Mouse (Mus musculus): Measurements from ENCODE around the gene Kctd7. TPM values are rescaled to one million over a fixed set of nuclear protein-coding genes. Genes with fewer than 3 reads are reported as not detected.
A peak's percentile ranks its signal among the peaks of the same experiment; 100 is the strongest.

Gene Kctd7
- 5.5 and 5.7 TPM in 2 replicates for polyA plus RNA-seq (2015; fragmentation: Nextera tagmentation; extraction: Ambion mirVana)

- ATAC-seq (ENCODE audit: insufficient read depth, low FRiP score), result peak; percentile 96
- H3K27ac ChIP-seq (ENCODE audit: low read length), result peak within 1 kb of the TSS; percentile 79
- H3K4me1 ChIP-seq (ENCODE audit: control insufficient read depth, insufficient read depth, low read length), result peaks cover 14% of the 10 kb centered on the region
- peak within 1 kb of the TSS; percentile 65 for H3K4me3 ChIP-seq (replicated peaks; ENCODE audit: low read length)
- H3K9ac ChIP-seq (ENCODE audit: low read length), result peak within 1 kb of the TSS; percentile 84
- no peaks in the 10 kb centered on the region for H3K27me3 ChIP-seq (ENCODE audit: control insufficient read depth, insufficient read depth, low read length)
- H3K36me3 ChIP-seq (ENCODE audit: control insufficient read depth, insufficient read depth, low read length), result no peaks in the 10 kb centered on the region
- WGBS, result under 1% methylated on average over 66 of the region's 66 CpGs
- H3K9me3 ChIP-seq (replicated peaks; ENCODE audit: control insufficient read depth, low read length), result no peaks in the 10 kb centered on the region
- peak within 1 kb of the TSS; percentile 91 for H3K4me2 ChIP-seq (ENCODE audit: low read depth, low read length)
These were observed at the start of gene Kctd7 for GRCm38 (mm10) chr5:130144334-130145312. Gene Kctd7 (plus strand): TSS chr5:130144861.

- H3K4me2 ChIP-seq (ENCODE audit: low read depth, low read length), result no peak overlapping the region
These were observed 47.9 kb upstream of the Kctd7 start for GRCm38 (mm10) chr5:130096754-130097153.

GRCm38 (mm10) chr5:130097837-130098236 is 46.8 kb upstream of the Kctd7 start:
- no peaks in the 10 kb centered on the region for H3K36me3 ChIP-seq (ENCODE audit: control insufficient read depth, insufficient read depth, low read length)
- H3K9ac ChIP-seq (ENCODE audit: low read length), result no peak overlapping the region
- no peaks in the 10 kb centered on the region for H3K27me3 ChIP-seq (ENCODE audit: control insufficient read depth, insufficient read depth, low read length)
- no peak overlapping the region for H3K4me2 ChIP-seq (ENCODE audit: low read depth, low read length)
- no peaks in the 10 kb centered on the region for H3K4me1 ChIP-seq (ENCODE audit: control insufficient read depth, insufficient read depth, low read length)
- 47% methylated on average over 2 of the region's 2 CpGs for WGBS
- H3K9me3 ChIP-seq (replicated peaks; ENCODE audit: control insufficient read depth, low read length), result no peaks in the 10 kb centered on the region
- H3K27ac ChIP-seq (ENCODE audit: low read length), result no peak overlapping the region
- no peak; the same call in 1 of the 2 replicates for ATAC-seq (ENCODE audit: insufficient read depth, low FRiP score)
- no peak overlapping the region for H3K4me3 ChIP-seq (replicated peaks; ENCODE audit: low read length)

More at GRCm38 (mm10) chr5:130096754-130097153, 47.9 kb upstream of the Kctd7 start:
- no peak overlapping the region for H3K9ac ChIP-seq (ENCODE audit: low read length)
- H3K27me3 ChIP-seq (ENCODE audit: control insufficient read depth, insufficient read depth, low read length), result no peaks in the 10 kb centered on the region
- no peaks in the 10 kb centered on the region for H3K4me1 ChIP-seq (ENCODE audit: control insufficient read depth, insufficient read depth, low read length)
- no peak overlapping the region for H3K27ac ChIP-seq (ENCODE audit: low read length)
- H3K36me3 ChIP-seq (ENCODE audit: control insufficient read depth, insufficient read depth, low read length), result no peaks in the 10 kb centered on the region
- WGBS, result 61% methylated on average over 12 of the region's 12 CpGs
- no peak overlapping the region for H3K4me3 ChIP-seq (replicated peaks; ENCODE audit: low read length)
- no peaks in the 10 kb centered on the region for H3K9me3 ChIP-seq (replicated peaks; ENCODE audit: control insufficient read depth, low read length)
- ATAC-seq (ENCODE audit: insufficient read depth, low FRiP score), result peak; percentile 82; the same call in 1 of the 2 replicates

- no peak overlapping the region for H3K9ac ChIP-seq (ENCODE audit: low read length)
- 95% methylated on average over 17 of the region's 17 CpGs for WGBS
- no peak for ATAC-seq (ENCODE audit: insufficient read depth, low FRiP score)
- no peak overlapping the region for H3K4me2 ChIP-seq (ENCODE audit: low read depth, low read length)
- H3K36me3 ChIP-seq (ENCODE audit: control insufficient read depth, insufficient read depth, low read length), result no peaks in the 10 kb centered on the region
- no peaks in the 10 kb centered on the region for H3K9me3 ChIP-seq (replicated peaks; ENCODE audit: control insufficient read depth, low read length)
- no peaks in the 10 kb centered on the region for H3K4me1 ChIP-seq (ENCODE audit: control insufficient read depth, insufficient read depth, low read length)
- no peak overlapping the region for H3K27ac ChIP-seq (ENCODE audit: low read length)
- no peaks in the 10 kb centered on the region for H3K27me3 ChIP-seq (ENCODE audit: control insufficient read depth, insufficient read depth, low read length)
- no peak overlapping the region for H3K4me3 ChIP-seq (replicated peaks; ENCODE audit: low read length)
These were observed 42.9 kb upstream of the Kctd7 start for GRCm38 (mm10) chr5:130101724-130102123.

- Histone ChIP-seq H3K4me3 (replicated peaks; ENCODE audit: low read length) (no peak overlapping the region), H3K9me3 (replicated peaks; ENCODE audit: control insufficient read depth, low read length) (no peaks in the 10 kb centered on the region), H3K9ac (ENCODE audit: low read length) (no peak overlapping the region), H3K4me1 (ENCODE audit: control insufficient read depth, insufficient read depth, low read length) (no peaks in the 10 kb centered on the region), H3K27me3 (ENCODE audit: control insufficient read depth, insufficient read depth, low read length) (no peaks in the 10 kb centered on the region), H3K36me3 (ENCODE audit: control insufficient read depth, insufficient read depth, low read length) (peaks cover 3% of the 10 kb centered on the region; the same call in 1 of the 2 replicates), H3K4me2 (ENCODE audit: low read depth, low read length) (no peak overlapping the region), H3K27ac (ENCODE audit: low read length) (no peak overlapping the region)
- ATAC-seq (ENCODE audit: insufficient read depth, low FRiP score), result no peak
- 66% methylated on average over 3 of the region's 3 CpGs for WGBS
These were observed 35.3 kb upstream of the Kctd7 start for GRCm38 (mm10) chr5:130109348-130109747.

GRCm38 (mm10) chr5:130110632-130111464 is 33.8 kb upstream of the Kctd7 start:
- Histone ChIP-seq H3K4me2 (ENCODE audit: low read depth, low read length) (no peak overlapping the region), H3K9me3 (replicated peaks; ENCODE audit: control insufficient read depth, low read length) (no peaks in the 10 kb centered on the region), H3K27ac (ENCODE audit: low read length) (no peak overlapping the region), H3K4me3 (replicated peaks; ENCODE audit: low read length) (no peak overlapping the region), H3K4me1 (ENCODE audit: control insufficient read depth, insufficient read depth, low read length) (no peaks in the 10 kb centered on the region), H3K9ac (ENCODE audit: low read length) (no peak overlapping the region), H3K27me3 (ENCODE audit: control insufficient read depth, insufficient read depth, low read length) (no peaks in the 10 kb centered on the region), H3K36me3 (ENCODE audit: control insufficient read depth, insufficient read depth, low read length) (peaks cover 6% of the 10 kb centered on the region; the same call in 1 of the 2 replicates)
- 78% methylated on average over 12 of the region's 12 CpGs for WGBS
- no peak for ATAC-seq (ENCODE audit: insufficient read depth, low FRiP score)

GRCm38 (mm10) chr5:130112653-130113052 is 32.0 kb upstream of the Kctd7 start:
- no peak for ATAC-seq (ENCODE audit: insufficient read depth, low FRiP score)

GRCm38 (mm10) chr5:130116116-130116515 is 28.5 kb upstream of the Kctd7 start:
- 88% methylated on average over 12 of the region's 12 CpGs for WGBS
- H3K36me3 ChIP-seq (ENCODE audit: control insufficient read depth, insufficient read depth, low read length), result 0 out of 2 replicates have a peak, but pooled peaks cover 3% of the 10 kb centered on the region
- no peak overlapping the region for H3K27ac ChIP-seq (ENCODE audit: low read length)
- no peaks in the 10 kb centered on the region for H3K27me3 ChIP-seq (ENCODE audit: control insufficient read depth, insufficient read depth, low read length)
- peaks cover 21% of the 10 kb centered on the region; the same call in 1 of the 2 replicates for H3K4me1 ChIP-seq (ENCODE audit: control insufficient read depth, insufficient read depth, low read length)
- H3K9ac ChIP-seq (ENCODE audit: low read length), result no peak overlapping the region
- ATAC-seq (ENCODE audit: insufficient read depth, low FRiP score), result no peak
- H3K4me3 ChIP-seq (replicated peaks; ENCODE audit: low read length), result no peak overlapping the region
- H3K9me3 ChIP-seq (replicated peaks; ENCODE audit: control insufficient read depth, low read length), result no peaks in the 10 kb centered on the region
- no peak overlapping the region for H3K4me2 ChIP-seq (ENCODE audit: low read depth, low read length)

More at GRCm38 (mm10) chr5:130112653-130113052, 32.0 kb upstream of the Kctd7 start:
- H3K9ac ChIP-seq (ENCODE audit: low read length), result no peak overlapping the region
- H3K27ac ChIP-seq (ENCODE audit: low read length), result no peak overlapping the region
- H3K4me1 ChIP-seq (ENCODE audit: control insufficient read depth, insufficient read depth, low read length), result no peaks in the 10 kb centered on the region
- H3K4me3 ChIP-seq (replicated peaks; ENCODE audit: low read length), result no peak overlapping the region
- no peaks in the 10 kb centered on the region for H3K27me3 ChIP-seq (ENCODE audit: control insufficient read depth, insufficient read depth, low read length)
- no peak overlapping the region for H3K4me2 ChIP-seq (ENCODE audit: low read depth, low read length)
- no peaks in the 10 kb centered on the region for H3K9me3 ChIP-seq (replicated peaks; ENCODE audit: control insufficient read depth, low read length)
- peaks cover 6% of the 10 kb centered on the region; the same call in 1 of the 2 replicates for H3K36me3 ChIP-seq (ENCODE audit: control insufficient read depth, insufficient read depth, low read length)
